Mouse (Mus musculus): ENCODE measurements around the gene Bcl2l1.

DNA sequence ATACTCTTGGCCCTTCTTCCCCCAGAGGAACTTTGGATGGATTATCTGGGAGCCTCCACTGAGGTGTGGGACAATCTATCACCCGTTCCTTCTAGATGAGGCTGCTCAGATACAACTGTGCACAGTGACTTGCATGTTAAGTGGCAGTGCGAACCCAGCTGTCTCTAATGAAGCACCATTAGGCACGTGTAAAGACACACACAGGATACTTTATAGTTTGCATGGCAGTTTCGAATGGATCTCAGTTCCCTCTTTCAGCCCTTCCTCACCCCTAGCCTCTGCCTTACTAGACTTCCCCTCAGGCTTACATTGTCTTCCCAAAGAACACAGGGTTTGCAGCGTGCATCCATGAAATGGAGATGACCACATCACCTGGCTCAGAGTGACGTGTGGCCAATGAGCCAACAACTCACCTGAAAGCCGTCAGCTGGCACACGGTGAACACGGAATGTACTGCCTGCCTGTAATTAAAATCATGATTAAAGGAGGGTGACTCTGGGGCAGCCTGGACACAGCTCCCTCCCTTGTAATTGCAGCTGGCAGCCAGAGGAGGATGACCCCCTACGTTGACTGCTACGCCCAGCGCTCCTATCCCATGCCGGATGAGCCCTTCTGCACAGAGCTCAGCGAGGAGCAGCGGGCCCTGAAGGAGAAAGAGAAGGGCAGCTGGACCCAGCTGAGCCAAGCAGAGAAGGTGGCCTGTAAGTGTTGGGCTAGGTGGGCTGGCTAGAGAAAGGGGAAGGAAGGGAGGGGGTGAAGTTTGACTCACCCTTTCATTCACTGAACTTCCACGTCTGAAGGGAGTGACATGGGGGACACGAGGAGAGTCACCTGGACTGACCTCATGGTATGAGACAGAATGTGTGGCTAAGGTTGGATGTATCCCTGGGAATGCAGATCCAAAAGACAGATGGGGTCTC is 74.8 kb downstream of the Bcl2l1 start:
- TF ChIP-seq GATA1 (IDR thresholded peaks at IDR 0.05; ENCODE audit: low read length) (no peak), TAL1 (IDR thresholded peaks at IDR 0.05; ENCODE audit: low read length) (no peak)

All from erythroblast, embryonic 14.5 days (primary cell).